Mouse (Mus musculus): ENCODE measurements at regions not wholly inside any gene's neighbourhood (a gene's known extent, or its start where the extent isn't known, plus 50 kb on each side); places are given as distances from the start of the nearest gene placed in this dataset.
"Not testable (repeated sequence)": the region's sequence is repeated elsewhere in the genome, so short reads cannot be mapped to it uniquely, and the experiment has no call there.

GRCm38 (mm10) chr7:82084473-82084872, 89.2 kb upstream of the Sh3gl3 start:
- Histone ChIP-seq H3K36me3 (replicated peaks; ENCODE audit: control insufficient read depth, insufficient read depth) (no peaks in the 10 kb centered on the region), H3K9me3 (ENCODE audit: control insufficient read depth, low read length) (no peaks in the 10 kb centered on the region), H3K4me2 (replicated peaks) (no peak overlapping the region), H3K27me3 (ENCODE audit: control insufficient read depth, insufficient read depth, low read length) (no peaks in the 10 kb centered on the region), H3K27ac (no peak overlapping the region), H3K4me1 (replicated peaks; ENCODE audit: control insufficient read depth, insufficient read depth, low read length) (peaks cover 3% of the 10 kb centered on the region; the same call in 1 of the 2 replicates), H3K9ac (no peak overlapping the region), H3K4me3 (replicated peaks; ENCODE audit: low read length) (no peak overlapping the region)
- 73% methylated on average over 10 of the region's 10 CpGs for WGBS
- ATAC-seq (ENCODE audit: low FRiP score), result no peak
- no peak for DNase-seq (ENCODE audit: low spot score)

DNA sequence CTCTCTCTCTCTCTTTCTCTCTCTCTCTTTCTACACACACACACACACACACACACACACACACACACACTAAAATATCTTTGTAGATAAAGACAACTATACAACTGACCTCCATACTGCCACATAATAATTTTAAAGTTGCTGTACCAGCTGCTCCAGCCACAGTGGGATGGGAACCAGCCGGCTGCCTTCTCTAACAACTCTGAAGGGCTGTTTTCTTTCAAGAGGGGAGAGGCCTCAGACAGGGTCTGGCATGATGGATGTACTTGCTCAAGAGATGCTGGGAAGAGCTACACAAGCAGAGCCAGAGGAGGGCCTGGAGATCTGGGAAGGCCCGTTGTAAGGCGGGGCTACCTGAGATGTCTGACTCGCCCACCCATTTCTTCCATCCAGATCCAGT, 88.4 kb upstream of the Sh3gl3 start:
- DNase-seq (ENCODE audit: low spot score) (no peak), ATAC-seq (ENCODE audit: low FRiP score) (no peak)
- Histone ChIP-seq H3K27me3 (ENCODE audit: control insufficient read depth, insufficient read depth, low read length) (no peaks in the 10 kb centered on the region), H3K4me1 (replicated peaks; ENCODE audit: control insufficient read depth, insufficient read depth, low read length) (peaks cover 3% of the 10 kb centered on the region; the same call in 1 of the 2 replicates), H3K36me3 (replicated peaks; ENCODE audit: control insufficient read depth, insufficient read depth) (no peaks in the 10 kb centered on the region), H3K9me3 (ENCODE audit: control insufficient read depth, low read length) (no peaks in the 10 kb centered on the region), H3K9ac (no peak overlapping the region), H3K4me3 (replicated peaks; ENCODE audit: low read length) (no peak overlapping the region), H3K4me2 (replicated peaks) (no peak overlapping the region), H3K27ac (no peak overlapping the region)
- WGBS, result 92% methylated on average over 4 of the region's 4 CpGs

GRCm38 (mm10) chr7:82098136-82098535, 75.5 kb upstream of the Sh3gl3 start:
- 78% methylated on average over 6 of the region's 6 CpGs for whole genome bisulfite sequencing

GRCm38 (mm10) chr7:82101314-82101713, 72.3 kb upstream of the Sh3gl3 start:
- no peak overlapping the region for H3K4me2 ChIP-seq (replicated peaks)
- H3K4me1 ChIP-seq (replicated peaks; ENCODE audit: control insufficient read depth, insufficient read depth, low read length), result no peaks in the 10 kb centered on the region
- 97% methylated on average over 2 of the region's 2 CpGs for WGBS
- no peak overlapping the region for H3K4me3 ChIP-seq (replicated peaks; ENCODE audit: low read length)
- ATAC-seq (ENCODE audit: low FRiP score) (no peak), DNase-seq (ENCODE audit: low spot score) (no peak)
- H3K9me3 ChIP-seq (ENCODE audit: control insufficient read depth, low read length), result no peaks in the 10 kb centered on the region
- no peak overlapping the region for H3K27ac ChIP-seq
- H3K36me3 ChIP-seq (replicated peaks; ENCODE audit: control insufficient read depth, insufficient read depth), result no peaks in the 10 kb centered on the region
- H3K27me3 ChIP-seq (ENCODE audit: control insufficient read depth, insufficient read depth, low read length), result no peaks in the 10 kb centered on the region
- no peak overlapping the region for H3K9ac ChIP-seq

More at GRCm38 (mm10) chr7:82098136-82098535, 75.5 kb upstream of the Sh3gl3 start:
- H3K4me1 ChIP-seq (replicated peaks; ENCODE audit: control insufficient read depth, insufficient read depth, low read length), result no peaks in the 10 kb centered on the region
- H3K27me3 ChIP-seq (ENCODE audit: control insufficient read depth, insufficient read depth, low read length), result no peaks in the 10 kb centered on the region
- DNase-seq (ENCODE audit: low spot score) (no peak), ATAC-seq (ENCODE audit: low FRiP score) (no peak)
- H3K4me3 ChIP-seq (replicated peaks; ENCODE audit: low read length), result no peak overlapping the region
- no peaks in the 10 kb centered on the region for H3K36me3 ChIP-seq (replicated peaks; ENCODE audit: control insufficient read depth, insufficient read depth)
- no peaks in the 10 kb centered on the region for H3K9me3 ChIP-seq (ENCODE audit: control insufficient read depth, low read length)
- H3K9ac ChIP-seq, result no peak overlapping the region
- no peak overlapping the region for H3K4me2 ChIP-seq (replicated peaks)
- H3K27ac ChIP-seq, result no peak overlapping the region

- Histone ChIP-seq H3K27me3 (ENCODE audit: control insufficient read depth, insufficient read depth, low read length) (no peaks in the 10 kb centered on the region), H3K36me3 (replicated peaks; ENCODE audit: control insufficient read depth, insufficient read depth) (no peaks in the 10 kb centered on the region), H3K4me1 (replicated peaks; ENCODE audit: control insufficient read depth, insufficient read depth, low read length) (no peaks in the 10 kb centered on the region), H3K9me3 (ENCODE audit: control insufficient read depth, low read length) (no peaks in the 10 kb centered on the region), H3K27ac (no peak overlapping the region), H3K9ac (no peak overlapping the region), H3K4me2 (replicated peaks) (no peak overlapping the region), H3K4me3 (replicated peaks; ENCODE audit: low read length) (no peak overlapping the region)
- DNase-seq (ENCODE audit: low spot score) (no peak), ATAC-seq (ENCODE audit: low FRiP score) (no peak)
- 94% methylated on average over 5 of the region's 5 CpGs for WGBS
Measured at GRCm38 (mm10) chr7:82105631-82106030, 68.0 kb upstream of the Sh3gl3 start.

DNA sequence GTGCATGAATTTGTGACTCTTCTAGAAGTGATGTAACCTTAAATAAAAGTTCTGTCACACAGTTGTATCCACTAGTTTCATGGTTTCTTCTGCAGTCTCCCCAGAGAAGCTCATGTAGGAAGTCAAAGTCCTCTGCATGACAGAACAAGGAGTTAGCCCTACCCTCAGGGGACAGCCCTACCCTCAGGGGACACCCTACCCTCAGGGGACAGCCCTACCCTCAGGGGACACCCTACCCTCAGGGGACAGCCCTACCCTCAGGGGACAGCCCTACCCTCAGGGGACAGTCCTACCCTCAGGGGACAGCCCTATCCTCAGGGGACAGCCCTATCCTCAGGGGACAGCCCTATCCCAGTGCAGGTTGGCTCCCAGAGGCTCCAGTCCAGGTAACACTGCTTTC, 64.5 kb upstream of the Sh3gl3 start:
- not testable (repeated sequence) for H3K4me3 ChIP-seq (replicated peaks; ENCODE audit: low read length); H3K27ac ChIP-seq; H3K36me3 ChIP-seq (replicated peaks; ENCODE audit: control insufficient read depth, insufficient read depth); H3K9me3 ChIP-seq (ENCODE audit: control insufficient read depth, low read length); H3K4me1 ChIP-seq (replicated peaks; ENCODE audit: control insufficient read depth, insufficient read depth, low read length); H3K4me2 ChIP-seq (replicated peaks); H3K9ac ChIP-seq; DNase-seq (ENCODE audit: low spot score); ATAC-seq (ENCODE audit: low FRiP score); H3K27me3 ChIP-seq (ENCODE audit: control insufficient read depth, insufficient read depth, low read length)

DNA sequence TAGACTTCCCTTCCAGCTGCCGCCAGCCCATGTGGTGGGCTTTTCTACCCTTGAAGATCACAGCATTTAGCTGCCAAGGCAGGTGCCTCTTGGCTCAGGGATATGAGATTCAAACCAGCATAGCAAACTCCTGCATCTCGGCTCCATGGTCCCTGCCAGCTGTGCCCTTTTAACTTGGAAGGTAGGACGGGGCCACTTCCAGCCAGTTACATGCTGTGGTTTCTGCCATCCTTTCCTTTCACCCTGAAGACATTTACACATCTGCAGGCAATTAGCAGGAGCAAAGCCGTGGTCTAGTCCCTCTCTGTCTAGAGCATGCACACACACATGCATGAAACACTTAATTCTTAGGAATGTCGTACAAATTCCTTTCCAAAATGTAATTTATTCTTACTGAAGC, 64.1 kb upstream of the Sh3gl3 start:
- Histone ChIP-seq H3K4me2 (replicated peaks) (no peak overlapping the region), H3K36me3 (replicated peaks; ENCODE audit: control insufficient read depth, insufficient read depth) (no peaks in the 10 kb centered on the region), H3K4me1 (replicated peaks; ENCODE audit: control insufficient read depth, insufficient read depth, low read length) (no peaks in the 10 kb centered on the region), H3K9me3 (ENCODE audit: control insufficient read depth, low read length) (no peaks in the 10 kb centered on the region), H3K9ac (no peak overlapping the region), H3K4me3 (replicated peaks; ENCODE audit: low read length) (no peak overlapping the region), H3K27me3 (ENCODE audit: control insufficient read depth, insufficient read depth, low read length) (no peaks in the 10 kb centered on the region), H3K27ac (no peak overlapping the region)
- 70% methylated on average over 5 of the region's 5 CpGs for WGBS
- DNase-seq (ENCODE audit: low spot score), result no peak
- ATAC-seq (ENCODE audit: low FRiP score), result no peak

- DNase-seq (ENCODE audit: low spot score) (no peak), ATAC-seq (ENCODE audit: low FRiP score) (no peak)
- H3K27me3 ChIP-seq (ENCODE audit: control insufficient read depth, insufficient read depth, low read length), result no peaks in the 10 kb centered on the region
- WGBS, result 84% methylated on average over 8 of the region's 8 CpGs
- no peak overlapping the region for H3K4me2 ChIP-seq (replicated peaks)
- no peak overlapping the region for H3K9ac ChIP-seq
- no peak overlapping the region for H3K27ac ChIP-seq
- H3K4me1 ChIP-seq (replicated peaks; ENCODE audit: control insufficient read depth, insufficient read depth, low read length), result no peaks in the 10 kb centered on the region
- H3K36me3 ChIP-seq (replicated peaks; ENCODE audit: control insufficient read depth, insufficient read depth), result no peaks in the 10 kb centered on the region
- no peak overlapping the region for H3K4me3 ChIP-seq (replicated peaks; ENCODE audit: low read length)
- no peaks in the 10 kb centered on the region for H3K9me3 ChIP-seq (ENCODE audit: control insufficient read depth, low read length)
Measured at GRCm38 (mm10) chr7:82109977-82110376, 63.7 kb upstream of the Sh3gl3 start.

GRCm38 (mm10) chr7:82112046-82112445, 61.6 kb upstream of the Sh3gl3 start:
- no peak overlapping the region for H3K4me3 ChIP-seq (replicated peaks; ENCODE audit: low read length)
- no peaks in the 10 kb centered on the region for H3K36me3 ChIP-seq (replicated peaks; ENCODE audit: control insufficient read depth, insufficient read depth)
- WGBS, result 75% methylated on average over 6 of the region's 6 CpGs
- no peaks in the 10 kb centered on the region for H3K4me1 ChIP-seq (replicated peaks; ENCODE audit: control insufficient read depth, insufficient read depth, low read length)
- H3K9ac ChIP-seq, result no peak overlapping the region
- H3K27me3 ChIP-seq (ENCODE audit: control insufficient read depth, insufficient read depth, low read length), result no peaks in the 10 kb centered on the region
- no peak for DNase-seq (ENCODE audit: low spot score)
- no peaks in the 10 kb centered on the region for H3K9me3 ChIP-seq (ENCODE audit: control insufficient read depth, low read length)
- H3K27ac ChIP-seq, result no peak overlapping the region
- H3K4me2 ChIP-seq (replicated peaks), result no peak overlapping the region
- ATAC-seq (ENCODE audit: low FRiP score), result no peak

GRCm38 (mm10) chr7:82115646-82116045, 58.0 kb upstream of the Sh3gl3 start:
- H3K27ac ChIP-seq, result no peak overlapping the region
- ATAC-seq (ENCODE audit: low FRiP score) (no peak), DNase-seq (ENCODE audit: low spot score) (no peak)
- H3K4me3 ChIP-seq (replicated peaks; ENCODE audit: low read length), result no peak overlapping the region
- H3K9ac ChIP-seq, result no peak overlapping the region
- H3K9me3 ChIP-seq (ENCODE audit: control insufficient read depth, low read length), result no peaks in the 10 kb centered on the region
- WGBS, result 83% methylated on average over 6 of the region's 6 CpGs
- H3K27me3 ChIP-seq (ENCODE audit: control insufficient read depth, insufficient read depth, low read length), result no peaks in the 10 kb centered on the region
- H3K4me1 ChIP-seq (replicated peaks; ENCODE audit: control insufficient read depth, insufficient read depth, low read length), result no peaks in the 10 kb centered on the region
- H3K4me2 ChIP-seq (replicated peaks), result no peak overlapping the region
- no peaks in the 10 kb centered on the region for H3K36me3 ChIP-seq (replicated peaks; ENCODE audit: control insufficient read depth, insufficient read depth)
